Mouse (Mus musculus) kidney, postnatal 0 days (tissue): ENCODE results near the gene Ddx60. TPM values are rescaled to one million over a fixed set of nuclear protein-coding genes. Genes with fewer than 3 reads are reported as not detected.

Source experiments
- ATAC-seq: fragments of 200-750 bp; cut with Nextera tagmentation; replicated peaks from 2 replicates; pipeline ENCODE4 v1.8.0; 2017; ENCODE audit warnings: low read depth, moderate number of reproducible peaks, moderate TSS enrichment, moderate library complexity; ENCODE audit not compliant: low FRiP score
- DNase-seq: peaks from one replicate; pipeline ENCODE4 v3.0.0-alpha.2; 2016; ENCODE audit warnings: low spot score
- H3K27ac ChIP-seq: fragments of 300-500 bp; sonication (generic); 2 replicates; pipeline ENCODE4 v1.5.1; 2014; ENCODE audit warnings: mild to moderate bottlenecking
- H3K27me3 ChIP-seq: fragments of 300-500 bp; sonication (generic); 2 replicates; pipeline ENCODE4 v1.6.1; 2014; ENCODE audit warnings: low read length, mixed read lengths; ENCODE audit not compliant: insufficient read depth
- H3K36me3 ChIP-seq: fragments of 300-500 bp; sonication (generic); 2 replicates; pipeline ENCODE4 v1.6.1; 2014; ENCODE audit warnings: low read length, mixed read lengths; ENCODE audit not compliant: insufficient read depth
- H3K4me1 ChIP-seq: fragments of 300-500 bp; sonication (generic); replicated peaks from 2 replicates; pipeline ENCODE4 v1.6.1; 2014; ENCODE audit warnings: antibody characterized with exemption, low read length, mixed read lengths; ENCODE audit not compliant: insufficient read depth
- H3K4me2 ChIP-seq: fragments of 300-500 bp; sonication (generic); 2 replicates; pipeline ENCODE4 v1.6.1; 2014; ENCODE audit warnings: mild to moderate bottlenecking, low read length, moderate library complexity, mixed read lengths
- H3K4me3 ChIP-seq: fragments of 300-500 bp; sonication (generic); replicated peaks from 2 replicates; pipeline ENCODE4 v1.5.1; 2014; ENCODE audit warnings: low read depth, low read length
- H3K9ac ChIP-seq: fragments of 300-500 bp; sonication (generic); 2 replicates; pipeline ENCODE4 v1.6.1; 2014; ENCODE audit warnings: low read depth, low read length
- H3K9me3 ChIP-seq: fragments of 300-500 bp; sonication (generic); replicated peaks from 2 replicates; pipeline ENCODE4 v1.6.1; 2016; ENCODE audit warnings: low read length, inconsistent platforms, mixed read lengths
- CTCF ChIP-seq: IDR thresholded peaks from 2 replicates; pipeline ENCODE4 v1.5.1; 2016; ENCODE audit warnings: antibody characterized with exemption, low read depth, mild to moderate bottlenecking, moderate library complexity
- WGBS: fragments of 180-500 bp; shearing (Covaris S2); extraction: QIAGEN DNeasy Blood & Tissue Kit; methylation state at CpG from one replicate; pipeline ENCODE4 v1.1.7; 2014; 5-methylcytosine and 5-hydroxymethylcytosine counted together
- polyA plus RNA-seq: library from polyadenylated mRNA; unstranded; fragments of >200 nt; fragmentation: Nextera tagmentation; extraction: Ambion mirVana; gene quantifications from 2 replicates; pipeline ENCODE4 v1.2.1, GENCODE M21; 2015

Ddx60 gene
- polyA plus RNA-seq, 1 experiment from 2014 or later: 4.0 TPM

- H3K4me1 ChIP-seq: no peaks in the 10 kb centered on the region
- TF ChIP-seq CTCF: no peak
- H3K27ac ChIP-seq: no peak overlapping the region
- DNase-seq (no peak), ATAC-seq (no peak)
- no peaks in the 10 kb centered on the region for H3K9me3 ChIP-seq
- no peak overlapping the region for H3K4me3 ChIP-seq
- H3K27me3 ChIP-seq: no peaks in the 10 kb centered on the region
- H3K9ac ChIP-seq: no peak overlapping the region
- H3K4me2 ChIP-seq: no peak overlapping the region
- WGBS: 87% methylated on average over 2 of the region's 2 CpGs
- H3K36me3 ChIP-seq: no peaks in the 10 kb centered on the region
Observed at GRCm38 (mm10) chr8:62081804-62082203, 153.9 kb downstream of the Ddx60 start.

Other genes with a start within 250 kb of the Ddx60 start
- gene Palld, start 25.4 kb upstream of the Ddx60 start, polyA plus RNA-seq: 49.7 and 57.7 TPM in 2 replicates
- 0.14 and 0.46 TPM in 2 replicates for gene Anxa10, start 195.1 kb downstream of the Ddx60 start, polyA plus RNA-seq